29 mouse cellular contexts compared by ENCODE assay signal in the genomic region with DNA sequence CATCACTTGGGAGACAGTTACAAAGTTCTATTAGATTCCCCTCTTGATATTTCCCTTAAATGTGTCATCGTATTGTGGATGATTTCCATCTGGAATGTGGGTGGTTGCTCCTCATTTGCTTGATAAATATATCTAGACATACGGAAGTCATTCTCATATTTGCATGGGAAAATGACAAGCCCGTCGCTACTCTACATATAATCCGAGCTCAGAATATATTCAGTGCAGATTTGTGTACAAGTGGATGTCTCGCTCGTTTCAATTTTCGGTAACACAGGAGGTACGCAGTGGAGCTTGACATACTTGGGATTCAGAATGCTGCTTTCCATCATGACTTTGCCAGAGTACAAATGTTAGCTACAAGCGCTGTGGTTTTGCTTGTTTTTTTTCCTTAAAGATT. TPM values are rescaled to one million over a fixed set of nuclear protein-coding genes. Genes with fewer than 3 reads are reported as not detected.
DNase-seq lines count a peak whose midpoint lies in the region; ATAC-seq and TF ChIP-seq lines count a peak whose summit lies in the region.
"Had no signal": no experiment of that assay in that cellular context is flagged by ENCODE, and none has a peak within 500 bp of the region (broad histone marks: within the 10 kb centered on the region; RNA-seq: fewer than 3 reads in every experiment).

No protein-coding gene starts in this region.

- no peak for ATAC-seq in kidney, postnatal 0 days (replicated peaks; ENCODE audit: low FRiP score, low read depth)
- no peak for ATAC-seq in kidney, embryonic 16.5 days (ENCODE audit: low FRiP score, low TSS enrichment)
- ATAC-seq: forebrain, embryonic 15.5 days; hindbrain, postnatal 0 days had no signal

- H3K4me3 ChIP-seq in kidney, postnatal 0 days (replicated peaks; ENCODE audit: low read depth, low read length): no peak overlapping the region
- no peak overlapping the region for H3K4me3 ChIP-seq in kidney, embryonic 16.5 days (ENCODE audit: low read length)
- no peak overlapping the region for H3K4me3 ChIP-seq in kidney, adult 2 months (ENCODE audit: insufficient read depth, low read depth, low read length)
- H3K4me3 ChIP-seq: embryonic facial prominence, embryonic 15.5 days; erythroblast, embryonic 14.5 days; forebrain, embryonic 10.5 days; forebrain, embryonic 15.5 days; gastrocnemius, adult 2 months; heart, embryonic 10.5 days; hindbrain, embryonic 13.5 days had no signal

- H3K4me2 ChIP-seq in kidney, postnatal 0 days (ENCODE audit: low read length): no peak overlapping the region
- H3K4me2 ChIP-seq in kidney, embryonic 16.5 days (replicated peaks; ENCODE audit: low read depth, low read length): no peak overlapping the region
- H3K4me2 ChIP-seq: embryonic facial prominence, embryonic 15.5 days; forebrain, embryonic 15.5 days; hindbrain, embryonic 13.5 days had no signal

- TF ChIP-seq POLR2A in kidney, adult 2 months (IDR thresholded peaks at IDR 0.05; ENCODE audit: low read depth, low read length): no peak

- H3K36me3 ChIP-seq in kidney, postnatal 0 days (ENCODE audit: insufficient read depth, low read length): no peaks in the 10 kb centered on the region
- H3K36me3 ChIP-seq in kidney, embryonic 16.5 days (ENCODE audit: insufficient read depth, low read length): no peaks in the 10 kb centered on the region
- H3K36me3 ChIP-seq in kidney, adult 2 months (ENCODE audit: control insufficient read depth, insufficient read depth, low read length): no peaks in the 10 kb centered on the region
- H3K36me3 ChIP-seq: embryonic facial prominence, embryonic 15.5 days; forebrain, embryonic 10.5 days; forebrain, embryonic 15.5 days; G1E; heart, embryonic 10.5 days; hindbrain, embryonic 13.5 days had no signal

- H3K9ac ChIP-seq in kidney, postnatal 0 days (ENCODE audit: low read depth, low read length): no peak overlapping the region
- H3K9ac ChIP-seq in kidney, embryonic 16.5 days (replicated peaks; ENCODE audit: low read length): no peak overlapping the region
- H3K9ac ChIP-seq: embryonic facial prominence, embryonic 15.5 days; forebrain, embryonic 15.5 days; hindbrain, embryonic 13.5 days had no signal

- H3K9me3 ChIP-seq in kidney, postnatal 0 days (replicated peaks; ENCODE audit: low read length): no peaks in the 10 kb centered on the region
- H3K9me3 ChIP-seq in kidney, embryonic 16.5 days (ENCODE audit: low read length): 0 out of 2 replicates have a peak, but pooled peaks cover 3% of the 10 kb centered on the region
- H3K9me3 ChIP-seq: embryonic facial prominence, embryonic 15.5 days; forebrain, embryonic 10.5 days; forebrain, embryonic 15.5 days; G1E; heart, embryonic 10.5 days; hindbrain, embryonic 13.5 days had no signal

- no peak overlapping the region for H3K27ac ChIP-seq in kidney, postnatal 0 days
- H3K27ac ChIP-seq in kidney, embryonic 16.5 days (ENCODE audit: low read length): no peak overlapping the region
- no peak overlapping the region for H3K27ac ChIP-seq in kidney, adult 2 months (ENCODE audit: insufficient read depth, low read depth, low read length)
- H3K27ac ChIP-seq: embryonic facial prominence, embryonic 15.5 days; forebrain, embryonic 10.5 days; forebrain, embryonic 15.5 days; gastrocnemius, adult 2 months; heart, embryonic 10.5 days; hindbrain, embryonic 13.5 days; hindbrain, postnatal 0 days had no signal

- no peak for TF ChIP-seq CTCF in kidney, postnatal 0 days (IDR thresholded peaks at IDR 0.05; ENCODE audit: low read depth)
- TF ChIP-seq CTCF in kidney, adult 2 months (conservative IDR thresholded peaks at IDR 0.05; ENCODE audit: insufficient read depth, insufficient read length, low read depth, low read length): no peak

- WGBS in kidney, postnatal 0 days: 90% methylated on average over 10 of the region's 10 CpGs
- WGBS in kidney, embryonic 16.5 days: 90% methylated on average over 10 of the region's 10 CpGs
- 90% methylated on average over 10 of the region's 10 CpGs for WGBS in kidney, adult 2 months

- DNase-seq in kidney, postnatal 0 days (ENCODE audit: low spot score): peak; percentile 18
- peak; percentile 11 for DNase-seq in right cerebral cortex, adult 18-20 months
- DNase-seq in right cerebral cortex, postnatal 36 days (ENCODE audit: low spot score in 2 of 2): no peak
- peak; percentile 16 to 32 for DNase-seq in layer of hippocampus, adult 8-10 months (ENCODE audit: low spot score in 2 of 2)
- DNase-seq in kidney, adult 2 months: no peak
- DNase-seq in embryo, embryonic 11 days: no peak
- DNase-seq: adrenal gland, adult 8-10 months; adrenal gland, postnatal 36 days; cerebellum, adult 18-20 months; cerebellum, adult 9-11 months; cerebellum, postnatal 36 days; gastrocnemius, adult 2 months; gastrocnemius, postnatal 36 days; heart, adult 18-20 months; heart, postnatal 10 days had no signal

- no peaks in the 10 kb centered on the region for H3K4me1 ChIP-seq in kidney, postnatal 0 days (replicated peaks; ENCODE audit: insufficient read depth, low read length)
- no peaks in the 10 kb centered on the region for H3K4me1 ChIP-seq in kidney, embryonic 16.5 days (ENCODE audit: insufficient read depth, low read length)
- no peaks in the 10 kb centered on the region for H3K4me1 ChIP-seq in kidney, adult 2 months (ENCODE audit: control insufficient read depth, insufficient read depth, low read length)
- H3K4me1 ChIP-seq: embryonic facial prominence, embryonic 15.5 days; forebrain, embryonic 10.5 days; hindbrain, embryonic 13.5 days had no signal

- no peaks in the 10 kb centered on the region for H3K27me3 ChIP-seq in kidney, postnatal 0 days (ENCODE audit: insufficient read depth, low read length)
- H3K27me3 ChIP-seq in kidney, embryonic 16.5 days (ENCODE audit: insufficient read depth, low read length): no peaks in the 10 kb centered on the region
- H3K27me3 ChIP-seq in kidney, adult 2 months (replicated peaks; ENCODE audit: control insufficient read depth, insufficient read depth, low read length): no peaks in the 10 kb centered on the region
- H3K27me3 ChIP-seq: embryonic facial prominence, embryonic 15.5 days; forebrain, embryonic 15.5 days; hindbrain, embryonic 13.5 days had no signal

RNA-seq across cellular contexts. Expression of gene Iqcf5, which starts 5.0 kb away (rescaled TPM):
- polyA plus RNA-seq in kidney, postnatal 0 days (2015; fragmentation: Nextera tagmentation; extraction: Ambion mirVana): not detected in 2 replicates
- polyA plus RNA-seq in kidney, embryonic 16.5 days (2015; fragmentation: Nextera tagmentation; extraction: Ambion mirVana): not detected in 2 replicates
- total RNA-seq in layer of hippocampus, adult 8-10 months (2022): not detected
- 0.39 TPM in 1 of 2 replicates, not detected in the other for polyA plus RNA-seq in kidney, adult 2 months (2012; rRNA removed)
- total RNA-seq: adrenal gland, adult 8-10 months; adrenal gland, postnatal 36 days; gastrocnemius, adult 2 months; gastrocnemius, postnatal 36 days; heart, adult 18-20 months; heart, postnatal 10 days; hematopoietic stem cell, adult 5-6 weeks; hindbrain, postnatal 0 days had no signal
- polyA plus RNA-seq: brain, embryonic 14.5 days; embryonic facial prominence, embryonic 11.5 days; embryonic facial prominence, embryonic 15.5 days; erythroblast, embryonic 14.5 days; forebrain, embryonic 10.5 days; forebrain, embryonic 15.5 days; G1E; heart, embryonic 10.5 days; heart, embryonic 14.5 days; hindbrain, embryonic 13.5 days; hindbrain, postnatal 0 days; intestine, embryonic 14.5 days had no signal

RNA-seq across cellular contexts. Expression of gene Iqcf1, which starts 9.6 kb away (rescaled TPM):
- polyA plus RNA-seq in kidney, postnatal 0 days (2015; fragmentation: Nextera tagmentation; extraction: Ambion mirVana): not detected in 2 replicates
- polyA plus RNA-seq in kidney, embryonic 16.5 days (2015; fragmentation: Nextera tagmentation; extraction: Ambion mirVana): not detected in 2 replicates
- not detected for total RNA-seq in layer of hippocampus, adult 8-10 months (2022)
- polyA plus RNA-seq in kidney, adult 2 months (2012; rRNA removed): not detected in 2 replicates
- total RNA-seq: adrenal gland, adult 8-10 months; adrenal gland, postnatal 36 days; G1E; gastrocnemius, adult 2 months; gastrocnemius, postnatal 36 days; heart, adult 18-20 months; heart, postnatal 10 days; hematopoietic stem cell, adult 5-6 weeks; hindbrain, postnatal 0 days had no signal
- polyA plus RNA-seq: brain, embryonic 14.5 days; embryonic facial prominence, embryonic 11.5 days; embryonic facial prominence, embryonic 15.5 days; erythroblast, embryonic 14.5 days; forebrain, embryonic 10.5 days; forebrain, embryonic 15.5 days; G1E; heart, embryonic 10.5 days; heart, embryonic 14.5 days; hindbrain, embryonic 13.5 days; hindbrain, postnatal 0 days; intestine, embryonic 14.5 days had no signal

RNA-seq across cellular contexts. Expression of gene Parp3, which starts 32.6 kb away (rescaled TPM):
- polyA plus RNA-seq in kidney, postnatal 0 days (2015; fragmentation: Nextera tagmentation; extraction: Ambion mirVana): 5.8 and 6.4 TPM in 2 replicates
- 3.3 and 3.5 TPM in 2 replicates for polyA plus RNA-seq in kidney, embryonic 16.5 days (2015; fragmentation: Nextera tagmentation; extraction: Ambion mirVana)
- total RNA-seq in layer of hippocampus, adult 8-10 months (2022): 10 to 100 TPM in 1 of 4 experiments, 1 to 10 TPM in 3; 6.0 to 10.9 (median 7.4) TPM
- 25.8 and 31.9 TPM in 2 replicates for polyA plus RNA-seq in kidney, adult 2 months (2012; rRNA removed)

RNA-seq across cellular contexts. Expression of gene Rrp9, which starts 33.6 kb away (rescaled TPM):
- polyA plus RNA-seq in kidney, postnatal 0 days (2015; fragmentation: Nextera tagmentation; extraction: Ambion mirVana): 35.6 and 40.0 TPM in 2 replicates
- polyA plus RNA-seq in kidney, embryonic 16.5 days (2015; fragmentation: Nextera tagmentation; extraction: Ambion mirVana): 56.2 and 59.5 TPM in 2 replicates
- total RNA-seq in layer of hippocampus, adult 8-10 months (2022): 10 to 100 TPM; 32.7 to 42.1 (median 33.2) TPM
- 17.5 and 20.7 TPM in 2 replicates for polyA plus RNA-seq in kidney, adult 2 months (2012; rRNA removed)

RNA-seq across cellular contexts. Expression of gene Gpr62, which starts 43.6 kb away (rescaled TPM):
- 0.52 and 0.91 TPM in 2 replicates for polyA plus RNA-seq in kidney, postnatal 0 days (2015; fragmentation: Nextera tagmentation; extraction: Ambion mirVana)
- 0.31 and 0.41 TPM in 2 replicates for polyA plus RNA-seq in kidney, embryonic 16.5 days (2015; fragmentation: Nextera tagmentation; extraction: Ambion mirVana)
- 10 to 100 TPM in 3 of 4 experiments, 1 to 10 TPM in 1; 9.4 to 12.4 (median 10.6) TPM for total RNA-seq in layer of hippocampus, adult 8-10 months (2022)
- 0.07 TPM in 1 of 2 replicates, not detected in the other for polyA plus RNA-seq in kidney, adult 2 months (2012; rRNA removed)
- total RNA-seq: G1E; heart, adult 18-20 months; hematopoietic stem cell, adult 5-6 weeks had no signal
- polyA plus RNA-seq: erythroblast, embryonic 14.5 days; G1E had no signal

Comparison
In these comparisons a context has a peak if more than half of its experiments do, and no peak if none do; other contexts are left out.
1. DNase-seq: peak in kidney, postnatal 0 days (single experiment), right cerebral cortex, adult 18-20 months (single experiment) and layer of hippocampus, adult 8-10 months (2 of 2); none in right cerebral cortex, postnatal 36 days (0 of 2), kidney, adult 2 months (single experiment) and embryo, embryonic 11 days (single experiment).